Mouse (Mus musculus) liver, adult 2 months (tissue): ENCODE measurements around the gene Pax5.

Experiments
- CTCF ChIP-seq: fragments of 200-500 bp; IDR thresholded peaks from 2 replicates; pipeline ENCODE4 v1.5.1; 2011; ENCODE audit warnings: low read depth, low read length, control low read depth
- POLR2A ChIP-seq: fragments of 200-500 bp; IDR thresholded peaks from 2 replicates; pipeline ENCODE4 v1.6.1; 2011; ENCODE audit warnings: low read length, control low read depth; ENCODE audit not compliant: insufficient read depth; ENCODE audit errors: extremely low read depth

DNA sequence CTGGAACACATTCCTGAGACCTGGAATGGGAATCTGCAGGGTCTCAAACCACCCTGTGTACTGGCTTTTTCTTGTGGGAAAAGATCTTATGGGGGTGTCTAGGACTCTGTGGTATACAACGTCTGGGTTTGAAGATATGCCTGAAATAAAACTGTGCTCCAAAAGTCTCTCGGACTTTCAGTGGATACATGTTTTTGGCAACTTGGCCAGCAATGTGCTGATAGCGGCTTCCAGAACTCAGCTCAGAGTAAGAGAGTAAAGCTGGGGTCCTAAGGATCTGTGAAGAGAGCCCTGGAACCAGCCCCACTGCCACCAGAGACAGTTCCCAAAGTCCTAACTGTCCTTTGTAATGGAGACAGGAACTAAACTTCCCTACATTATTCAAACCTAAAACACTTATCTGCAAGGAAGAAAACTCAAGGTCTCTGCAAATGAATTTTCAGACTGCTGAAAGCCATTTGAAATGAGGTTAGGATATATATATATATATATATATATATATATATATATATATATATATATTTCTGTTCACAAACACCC lies 5.4 kb upstream of the Pax5 start:
- TF ChIP-seq CTCF (no peak), POLR2A (no peak)
